Mouse (Mus musculus): ENCODE results near the gene Hrnr. TPM values are rescaled to one million over a fixed set of nuclear protein-coding genes. Genes with fewer than 3 reads are reported as not detected.
A peak's percentile ranks its signal among the peaks of the same experiment; 100 is the strongest.

The Hrnr gene
- polyA plus RNA-seq, 1 experiment from 2014 or later: not detected

GRCm38 (mm10) chr3:93366966-93367575 is 47.5 kb downstream of the Hrnr start:
- H3K27ac ChIP-seq (ENCODE audit: low read length): peak overlapping the region; percentile 8; the same call in 1 of the 2 replicates
- no peaks in the 10 kb centered on the region for H3K4me1 ChIP-seq (ENCODE audit: insufficient read depth, low read depth, low read length)
- peak; percentile 78 for DNase-seq (ENCODE audit: low spot score)
- 48% methylated on average over 3 of the region's 3 CpGs for whole genome bisulfite sequencing
- TF ChIP-seq EP300 (IDR thresholded peaks at IDR 0.05) (peak; percentile 73; the same call in 1 of the 2 replicates), CTCF (IDR thresholded peaks at IDR 0.05) (no peak)
- H3K9me3 ChIP-seq (ENCODE audit: low read length): no peaks in the 10 kb centered on the region
- H3K4me3 ChIP-seq (ENCODE audit: low read depth, low read length): no peak overlapping the region
- ATAC-seq: peak; percentile 92
- no peaks in the 10 kb centered on the region for H3K36me3 ChIP-seq (ENCODE audit: insufficient read depth, low read length)
- H3K4me2 ChIP-seq (replicated peaks; ENCODE audit: low read depth, low read length): no peak overlapping the region
- no peaks in the 10 kb centered on the region for H3K27me3 ChIP-seq (replicated peaks; ENCODE audit: insufficient read depth, low read length)
- no peak overlapping the region for H3K9ac ChIP-seq (replicated peaks; ENCODE audit: low read depth)

- WGBS: 26% methylated on average over 1 of the region's 1 CpGs
Observed at GRCm38 (mm10) chr3:93368171-93368570, 48.6 kb downstream of the Hrnr start.

GRCm38 (mm10) chr3:93373416-93373815 is 53.9 kb downstream of the Hrnr start:
- H3K9me3 ChIP-seq (ENCODE audit: low read length): no peaks in the 10 kb centered on the region
- no peak overlapping the region for H3K27ac ChIP-seq (ENCODE audit: low read length)
- no peak overlapping the region for H3K9ac ChIP-seq (replicated peaks; ENCODE audit: low read depth)
- WGBS: 50% methylated on average over 6 of the region's 6 CpGs
- TF ChIP-seq CTCF (IDR thresholded peaks at IDR 0.05) (no peak), EP300 (IDR thresholded peaks at IDR 0.05) (no peak)
- no peaks in the 10 kb centered on the region for H3K27me3 ChIP-seq (replicated peaks; ENCODE audit: insufficient read depth, low read length)
- DNase-seq (ENCODE audit: low spot score): no peak
- no peak overlapping the region for H3K4me2 ChIP-seq (replicated peaks; ENCODE audit: low read depth, low read length)
- ATAC-seq: no peak
- H3K4me3 ChIP-seq (ENCODE audit: low read depth, low read length): no peak overlapping the region
- no peaks in the 10 kb centered on the region for H3K4me1 ChIP-seq (ENCODE audit: insufficient read depth, low read depth, low read length)
- no peaks in the 10 kb centered on the region for H3K36me3 ChIP-seq (ENCODE audit: insufficient read depth, low read length)

More at GRCm38 (mm10) chr3:93368171-93368570, 48.6 kb downstream of the Hrnr start:
- DNase-seq (ENCODE audit: low spot score) (no peak), ATAC-seq (no peak)
- H3K36me3 ChIP-seq (ENCODE audit: insufficient read depth, low read length): no peaks in the 10 kb centered on the region
- no peaks in the 10 kb centered on the region for H3K4me1 ChIP-seq (ENCODE audit: insufficient read depth, low read depth, low read length)
- TF ChIP-seq CTCF (IDR thresholded peaks at IDR 0.05) (no peak), EP300 (IDR thresholded peaks at IDR 0.05) (no peak)
- H3K9me3 ChIP-seq (ENCODE audit: low read length): no peaks in the 10 kb centered on the region
- H3K27me3 ChIP-seq (replicated peaks; ENCODE audit: insufficient read depth, low read length): no peaks in the 10 kb centered on the region
- no peak overlapping the region for H3K4me2 ChIP-seq (replicated peaks; ENCODE audit: low read depth, low read length)
- no peak overlapping the region for H3K27ac ChIP-seq (ENCODE audit: low read length)
- H3K9ac ChIP-seq (replicated peaks; ENCODE audit: low read depth): no peak overlapping the region
- no peak overlapping the region for H3K4me3 ChIP-seq (ENCODE audit: low read depth, low read length)

- DNase-seq (ENCODE audit: low spot score): no peak
- H3K27me3 ChIP-seq (replicated peaks; ENCODE audit: insufficient read depth, low read length): no peaks in the 10 kb centered on the region
- H3K4me1 ChIP-seq (ENCODE audit: insufficient read depth, low read depth, low read length): no peaks in the 10 kb centered on the region
- no peak for ATAC-seq
- no peak overlapping the region for H3K27ac ChIP-seq (ENCODE audit: low read length)
- no peaks in the 10 kb centered on the region for H3K9me3 ChIP-seq (ENCODE audit: low read length)
- no peak overlapping the region for H3K4me2 ChIP-seq (replicated peaks; ENCODE audit: low read depth, low read length)
- 69% methylated on average over 1 of the region's 1 CpGs for WGBS
- H3K36me3 ChIP-seq (ENCODE audit: insufficient read depth, low read length): no peaks in the 10 kb centered on the region
- H3K9ac ChIP-seq (replicated peaks; ENCODE audit: low read depth): no peak overlapping the region
- TF ChIP-seq CTCF (IDR thresholded peaks at IDR 0.05) (no peak), EP300 (IDR thresholded peaks at IDR 0.05) (no peak)
- H3K4me3 ChIP-seq (ENCODE audit: low read depth, low read length): no peak overlapping the region
Observed at GRCm38 (mm10) chr3:93375196-93375595, 55.6 kb downstream of the Hrnr start.

GRCm38 (mm10) chr3:93375601-93376000 is 56.1 kb downstream of the Hrnr start:
- TF ChIP-seq CTCF (IDR thresholded peaks at IDR 0.05): no peak
- TF ChIP-seq EP300 (IDR thresholded peaks at IDR 0.05): no peak
- H3K4me2 ChIP-seq (replicated peaks; ENCODE audit: low read depth, low read length): no peak overlapping the region

GRCm38 (mm10) chr3:93378146-93378545 is 58.6 kb downstream of the Hrnr start:
- Histone ChIP-seq H3K36me3 (ENCODE audit: insufficient read depth, low read length) (no peaks in the 10 kb centered on the region), H3K4me3 (ENCODE audit: low read depth, low read length) (no peak overlapping the region), H3K9me3 (ENCODE audit: low read length) (no peaks in the 10 kb centered on the region), H3K27ac (ENCODE audit: low read length) (no peak overlapping the region), H3K9ac (replicated peaks; ENCODE audit: low read depth) (no peak overlapping the region), H3K4me1 (ENCODE audit: insufficient read depth, low read depth, low read length) (no peaks in the 10 kb centered on the region), H3K4me2 (replicated peaks; ENCODE audit: low read depth, low read length) (no peak overlapping the region), H3K27me3 (replicated peaks; ENCODE audit: insufficient read depth, low read length) (no peaks in the 10 kb centered on the region)
- no peak for DNase-seq (ENCODE audit: low spot score)
- 54% methylated on average over 4 of the region's 4 CpGs for WGBS
- no peak for ATAC-seq
- TF ChIP-seq CTCF (IDR thresholded peaks at IDR 0.05) (no peak), EP300 (IDR thresholded peaks at IDR 0.05) (no peak)

More at GRCm38 (mm10) chr3:93375601-93376000, 56.1 kb downstream of the Hrnr start:
- Histone ChIP-seq H3K9me3 (ENCODE audit: low read length) (no peaks in the 10 kb centered on the region), H3K36me3 (ENCODE audit: insufficient read depth, low read length) (no peaks in the 10 kb centered on the region), H3K4me3 (ENCODE audit: low read depth, low read length) (no peak overlapping the region), H3K27me3 (replicated peaks; ENCODE audit: insufficient read depth, low read length) (no peaks in the 10 kb centered on the region), H3K9ac (replicated peaks; ENCODE audit: low read depth) (no peak overlapping the region), H3K4me1 (ENCODE audit: insufficient read depth, low read depth, low read length) (no peaks in the 10 kb centered on the region), H3K27ac (ENCODE audit: low read length) (no peak overlapping the region)
- peak; percentile 11 for DNase-seq (ENCODE audit: low spot score)
- no peak for ATAC-seq
- WGBS: 74% methylated on average over 5 of the region's 5 CpGs

Other genes starting within 250 kb of the Hrnr start
- gene Crnn, start 175.0 kb upstream of the Hrnr start, polyA plus RNA-seq (2015; fragmentation: Nextera tagmentation; extraction: Ambion mirVana): not detected in 2 replicates
- not detected in 2 replicates for gene Flg2, start 122.5 kb upstream of the Hrnr start, polyA plus RNA-seq (2015; fragmentation: Nextera tagmentation; extraction: Ambion mirVana)
- gene Flg, start 46.2 kb upstream of the Hrnr start, polyA plus RNA-seq (2015; fragmentation: Nextera tagmentation; extraction: Ambion mirVana): not detected in 2 replicates
- 0.04 TPM in 1 of 2 replicates, not detected in the other for gene Rptn, start 74.0 kb downstream of the Hrnr start, polyA plus RNA-seq (2015; fragmentation: Nextera tagmentation; extraction: Ambion mirVana)
- 4.2 and 5.1 TPM in 2 replicates for gene Tchh, start 122.6 kb downstream of the Hrnr start, polyA plus RNA-seq (2015; fragmentation: Nextera tagmentation; extraction: Ambion mirVana)
- not detected in 2 replicates for gene Tchhl1, start 149.0 kb downstream of the Hrnr start, polyA plus RNA-seq (2015; fragmentation: Nextera tagmentation; extraction: Ambion mirVana)
- 2,427 and 2,513 TPM in 2 replicates for gene S100a11, start 200.7 kb downstream of the Hrnr start, polyA plus RNA-seq (2015; fragmentation: Nextera tagmentation; extraction: Ambion mirVana)
- 395 and 447 TPM in 2 replicates for gene S100a10, start 235.3 kb downstream of the Hrnr start, polyA plus RNA-seq (2015; fragmentation: Nextera tagmentation; extraction: Ambion mirVana)